Mouse (Mus musculus): Measurements from ENCODE around the gene Zkscan17.

Gene Zkscan17

GRCm38 (mm10) chr11:59456346-59456745 is 70.2 kb downstream of the Zkscan17 start:
- DNase-seq = no peak

GRCm38 (mm10) chr11:59451086-59451485 is 75.5 kb downstream of the Zkscan17 start, which contains the start of gene Snap47:
TSS of gene Snap47 (minus strand) at chr11:59451186.
- DNase-seq = no peak

DNA sequence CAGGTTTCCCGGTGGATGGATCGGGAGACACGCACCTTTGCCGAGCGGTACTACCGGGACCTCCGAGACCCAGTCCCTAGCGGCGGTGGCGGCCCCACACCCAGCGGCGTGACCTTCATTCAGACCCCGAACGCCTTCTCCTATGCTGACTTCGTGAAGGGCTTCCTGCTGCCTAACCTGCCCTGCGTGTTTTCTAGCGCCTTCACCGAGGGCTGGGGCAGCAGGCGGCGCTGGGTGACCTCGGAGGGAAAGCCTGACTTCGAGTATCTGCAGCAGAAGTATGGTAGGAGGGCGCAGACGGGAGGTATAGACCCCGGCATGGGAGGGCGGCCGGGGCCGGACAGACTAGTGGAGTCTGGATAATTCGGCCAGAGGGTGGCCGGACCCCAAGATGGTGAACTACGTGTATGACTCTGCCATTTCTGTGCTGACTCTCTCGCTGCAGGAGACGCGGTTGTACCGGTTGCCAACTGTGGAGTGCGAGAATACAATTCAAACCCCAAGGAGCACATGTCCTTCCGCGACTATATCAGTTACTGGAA is 76.2 kb downstream of the Zkscan17 start:
- DNase-seq = peak; percentile 69 to 72

GRCm38 (mm10) chr11:59449741-59450229 is 76.8 kb downstream of the Zkscan17 start, which contains the start of gene Jmjd4:
TSS of gene Jmjd4 (plus strand) at chr11:59450045.
- peak; percentile 91 to 92 for DNase-seq

GRCm38 (mm10) chr11:59443102-59443501 is 83.4 kb downstream of the Zkscan17 start:
- DNase-seq = no peak

DNA sequence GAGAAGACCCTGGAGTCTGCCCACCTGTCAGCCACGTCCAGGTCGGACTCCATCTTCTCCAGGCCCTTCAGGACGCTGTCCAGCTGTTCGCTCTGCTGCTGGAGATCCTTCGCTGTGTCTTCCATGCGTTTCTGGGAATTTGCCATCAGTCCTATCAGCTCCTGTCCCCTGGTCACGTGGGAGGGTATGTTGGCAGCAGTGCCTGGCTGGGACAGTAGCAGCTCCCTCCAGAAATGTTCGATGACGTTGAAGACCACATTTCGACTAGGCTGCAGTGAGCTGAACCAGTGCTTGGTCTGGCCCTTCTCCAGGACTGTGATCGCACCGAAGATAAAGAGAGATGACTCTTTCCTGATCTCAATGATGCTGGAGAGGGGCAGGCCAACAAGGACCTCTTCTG is 88.6 kb downstream of the Zkscan17 start:
- DNase-seq = no peak
